Mouse (Mus musculus) ES-Bruce4 (cell line): ENCODE data around the gene Hes6.

Experiments
- CTCF ChIP-seq: IDR thresholded peaks from one replicate; pipeline ENCODE4 v1.8.1; 2011; ENCODE audit warnings: low read depth, low read length
- EP300 ChIP-seq: IDR thresholded peaks from 2 replicates; pipeline ENCODE4 v1.6.1; 2011; ENCODE audit warnings: low read depth, low read length; ENCODE audit not compliant: insufficient read depth

DNA sequence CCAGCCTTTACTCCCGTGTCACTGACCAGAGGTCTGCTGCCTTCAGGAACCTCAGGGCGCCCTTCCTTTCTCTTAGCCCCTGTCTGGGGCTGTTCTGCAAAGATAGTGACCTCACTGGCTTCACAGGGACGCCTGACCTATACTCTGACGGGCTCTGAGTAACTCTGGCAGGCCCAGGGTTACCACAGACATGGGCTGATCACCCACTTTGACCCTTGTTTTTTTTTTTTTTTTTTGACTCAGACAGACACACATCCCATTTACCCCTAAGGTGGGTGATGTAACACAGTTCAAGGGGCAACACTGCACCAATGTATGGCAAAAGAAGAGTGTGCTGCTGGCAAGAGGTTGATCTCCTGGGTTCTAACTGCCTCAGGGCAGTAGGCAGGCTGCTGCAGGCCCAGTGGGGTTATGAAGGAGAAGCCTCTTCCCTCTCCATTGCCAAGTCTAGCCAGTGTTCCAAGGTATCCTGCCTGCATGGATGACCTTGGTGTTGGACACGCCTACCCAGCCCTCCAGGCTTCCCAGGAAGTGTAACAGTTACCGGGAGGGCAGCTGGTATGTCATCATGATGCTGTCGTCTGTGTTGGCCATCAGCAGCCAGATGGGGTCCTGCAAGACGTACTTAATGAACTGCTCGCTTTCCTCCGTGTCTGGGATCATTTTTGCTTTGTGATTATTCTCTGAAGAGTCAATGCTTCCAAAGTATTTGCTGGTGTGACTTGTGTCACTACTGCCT, 6.2 kb upstream of the Hes6 start:
- TF ChIP-seq CTCF (no peak), EP300 (no peak)
